Mouse (Mus musculus): ENCODE measurements around the gene Zbtb40.

DNA sequence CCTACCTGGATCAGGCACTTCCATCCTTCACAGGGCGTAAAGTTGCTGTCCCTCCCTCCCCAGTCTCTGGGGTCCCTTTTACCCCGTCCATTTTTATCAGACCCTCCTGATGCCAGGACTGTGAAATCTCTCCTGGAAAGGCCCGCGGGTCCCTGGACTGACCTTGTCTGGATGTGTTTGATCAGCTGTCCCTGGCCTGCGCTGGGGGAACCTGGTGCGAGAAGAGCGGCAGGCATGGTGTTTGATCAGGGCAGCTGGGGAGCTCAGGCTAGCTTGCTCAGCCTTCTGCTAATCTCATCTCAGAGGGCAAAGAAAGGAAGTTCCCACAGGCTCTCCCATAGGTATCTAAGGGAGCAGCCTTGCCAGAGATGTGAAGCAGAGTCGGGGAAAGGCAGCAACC is 71.4 kb downstream of the Zbtb40 start:
- TF ChIP-seq POLR2A (IDR thresholded peaks at IDR 0.05; ENCODE audit: borderline replicate concordance, low read depth, low read length) (no peak), CTCF (IDR thresholded peaks at IDR 0.05; ENCODE audit: low read depth, low read length) (no peak)

All from bone marrow macrophage, adult 2 months (primary cell).